Mouse (Mus musculus) neutrophil, adult 5-6 weeks (primary cell): ENCODE data around the gene Vmn2r30. TPM values are rescaled to one million over a fixed set of nuclear protein-coding genes. Genes with fewer than 3 reads are reported as not detected.
"Not testable (repeated sequence)": the region's sequence is repeated elsewhere in the genome, so short reads cannot be mapped to it uniquely, and the experiment has no call there.

Source experiments
- ATAC-seq: fragments of 151-379, 151-347 bp; 2 replicates; pipeline ENCODE4 v1.8.0; 2017; ENCODE audit warnings: mild to moderate bottlenecking, moderate TSS enrichment; ENCODE audit not compliant: insufficient number of reproducible peaks, poor library complexity, low FRiP score, severe bottlenecking; ENCODE audit errors: extremely low read depth
- total RNA-seq: library from RNA; stranded (forward); fragments of 200-1000 nt; gene quantifications from 2 replicates; pipeline ENCODE4 v1.2.3, GENCODE M21; 2017

Vmn2r30 gene
- not detected in 2 replicates for total RNA-seq

DNA sequence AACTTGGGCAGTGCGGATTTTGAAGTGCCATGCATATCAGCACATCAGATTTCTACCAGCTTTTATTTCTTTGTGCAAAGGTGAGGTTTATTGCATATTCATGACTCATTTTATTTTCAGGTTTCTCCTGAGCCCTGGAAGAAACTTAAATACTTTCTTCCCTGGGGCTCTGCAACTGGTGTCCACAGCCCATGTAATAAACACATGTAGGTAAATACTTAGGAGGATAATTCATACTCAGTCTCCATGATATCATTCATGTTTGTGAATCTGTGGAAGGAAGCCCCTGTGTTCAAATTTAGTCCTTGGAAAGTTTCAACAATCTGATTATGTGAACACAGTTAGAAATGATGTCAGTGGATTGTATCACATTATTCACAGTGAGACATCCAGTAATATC is at the start of gene Vmn2r30:
Gene Vmn2r30 (minus strand): TSS at position 101 of the 400 bp plus-strand sequence.
- not testable (repeated sequence) for ATAC-seq

DNA sequence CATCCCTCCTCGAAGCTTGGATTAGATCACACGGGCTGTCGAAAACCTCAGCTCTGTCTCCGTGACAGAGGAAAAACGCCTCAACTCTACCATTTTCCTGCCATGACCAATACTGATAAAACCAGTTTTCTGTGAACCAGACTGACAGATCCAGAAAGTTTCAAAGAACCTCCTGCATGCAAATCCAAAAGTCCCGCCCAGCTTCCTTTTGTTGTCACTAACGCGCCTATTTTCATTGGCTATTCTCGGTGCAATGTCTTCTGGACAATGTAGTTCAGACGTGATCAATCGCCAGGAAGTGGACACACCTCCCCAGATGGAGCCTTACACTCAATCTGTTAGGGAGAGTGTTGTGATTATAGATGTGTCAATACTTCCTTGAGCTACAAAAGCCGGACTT is 37.0 kb upstream of the Vmn2r30 start, which contains the start of gene Gm45783:
Gene Gm45783 (minus strand): TSS at position 143 of the 400 bp plus-strand sequence.
- not testable (repeated sequence) for ATAC-seq

DNA sequence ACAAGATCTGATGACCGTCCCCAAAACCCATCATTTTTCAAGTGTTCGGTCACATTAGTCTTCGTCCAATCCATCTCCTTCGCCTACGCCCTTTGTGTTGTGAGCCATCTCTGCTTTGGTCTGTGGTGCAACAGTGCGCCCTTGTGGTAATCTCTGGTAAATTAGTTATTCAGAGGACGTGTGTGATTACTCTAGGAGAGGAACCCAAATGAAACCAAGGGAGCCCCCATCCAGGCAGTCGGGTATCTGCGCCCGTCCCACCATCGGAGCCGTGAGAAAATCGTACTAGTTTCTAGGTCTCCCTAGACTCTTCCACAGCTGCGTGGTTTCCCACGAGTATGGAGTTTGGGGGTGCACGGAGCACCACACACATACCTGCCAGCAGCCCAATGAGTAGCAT is 41.8 kb downstream of the Vmn2r30 start:
- ATAC-seq = peak; percentile 27; the same call in 1 of the 2 replicates

DNA sequence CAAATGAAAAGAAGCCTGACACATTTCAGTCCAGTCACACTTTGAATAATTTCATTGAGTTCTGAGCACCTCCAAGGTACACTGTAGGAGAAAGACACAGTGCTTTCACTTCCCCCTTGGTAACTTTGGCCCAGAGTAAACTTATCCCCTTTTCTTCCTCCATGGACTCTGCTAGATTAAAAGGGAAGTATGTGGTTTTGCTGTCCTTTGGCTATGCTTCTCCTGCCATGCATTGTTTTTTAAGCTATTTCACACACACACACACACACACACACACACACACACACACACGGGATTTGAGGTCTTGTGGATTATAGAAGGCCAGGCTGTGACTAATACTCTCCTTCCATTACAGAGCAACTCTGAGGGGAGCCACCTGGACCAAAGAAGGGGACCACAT is 56.0 kb downstream of the Vmn2r30 start:
- peak; percentile 36; the same call in 1 of the 2 replicates for ATAC-seq

- peak; percentile 99 for ATAC-seq
These were observed 59.3 kb downstream of the Vmn2r30 start, which contains the start of gene Gm45844 for GRCm38 (mm10) chr7:7277966-7278567. Gene Gm45844 (minus strand): TSS chr7:7278289.

DNA sequence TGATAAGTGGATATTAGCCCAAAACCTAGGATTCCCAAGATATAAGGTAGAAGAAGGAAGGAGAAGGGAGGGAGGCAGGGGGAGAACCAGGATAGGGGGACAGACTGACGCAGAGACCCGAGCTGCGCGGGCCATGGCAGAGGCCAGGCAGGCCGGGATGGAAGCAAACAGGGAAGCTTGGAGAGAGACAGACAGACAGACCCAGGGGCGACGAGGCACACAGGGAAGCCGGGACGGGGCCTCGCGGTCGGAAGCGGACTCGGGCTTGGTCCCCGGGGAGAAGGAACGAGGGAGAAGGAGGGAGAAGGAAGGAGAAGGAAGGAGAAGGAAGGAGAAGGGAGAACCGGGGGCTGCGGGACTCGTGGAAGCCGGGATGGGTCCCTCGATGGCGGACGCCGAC is 59.9 kb downstream of the Vmn2r30 start:
- ATAC-seq = not testable (repeated sequence)

Other genes starting within 250 kb of the Vmn2r30 start
- gene Zfp954, start 216.1 kb downstream of the Vmn2r30 start, total RNA-seq = 13.8 and 17.2 TPM in 2 replicates
- gene Zfp773, start 200.9 kb downstream of the Vmn2r30 start, total RNA-seq = 3.8 and 4.4 TPM in 2 replicates
- 2.7 and 2.8 TPM in 2 replicates for gene Zfp418, start 166.3 kb downstream of the Vmn2r30 start, total RNA-seq
- 2.7 and 2.9 TPM in 2 replicates for gene Zfp772, start 127.6 kb downstream of the Vmn2r30 start, total RNA-seq
- gene Vmn2r29, start 90.3 kb downstream of the Vmn2r30 start, total RNA-seq = 0.25 TPM in 1 of 2 replicates, not detected in the other
- gene Gm45844, start 59.3 kb downstream of the Vmn2r30 start, total RNA-seq = 1.7 TPM in 1 of 2 replicates, not detected in the other
- 47.1 and 55.0 TPM in 2 replicates for gene Clcn4, start 36.8 kb downstream of the Vmn2r30 start, total RNA-seq
- not detected in 2 replicates for gene Gm45783, start 37.0 kb upstream of the Vmn2r30 start, total RNA-seq
- not detected in 2 replicates for gene Vmn2r31, start 62.1 kb upstream of the Vmn2r30 start, total RNA-seq
- not detected in 2 replicates for gene Vmn2r32, start 142.4 kb upstream of the Vmn2r30 start, total RNA-seq
- gene Vmn2r33, start 229.2 kb upstream of the Vmn2r30 start, total RNA-seq = not detected in 2 replicates